Mouse (Mus musculus) skeletal muscle tissue, adult 2 months (tissue): ENCODE results near the gene En1.

Experiments
- DNase-seq: peaks from one replicate; pipeline ENCODE4 v3.0.0-alpha.2; 2012; ENCODE audit warnings: low read depth, low spot score

Gene En1

DNA sequence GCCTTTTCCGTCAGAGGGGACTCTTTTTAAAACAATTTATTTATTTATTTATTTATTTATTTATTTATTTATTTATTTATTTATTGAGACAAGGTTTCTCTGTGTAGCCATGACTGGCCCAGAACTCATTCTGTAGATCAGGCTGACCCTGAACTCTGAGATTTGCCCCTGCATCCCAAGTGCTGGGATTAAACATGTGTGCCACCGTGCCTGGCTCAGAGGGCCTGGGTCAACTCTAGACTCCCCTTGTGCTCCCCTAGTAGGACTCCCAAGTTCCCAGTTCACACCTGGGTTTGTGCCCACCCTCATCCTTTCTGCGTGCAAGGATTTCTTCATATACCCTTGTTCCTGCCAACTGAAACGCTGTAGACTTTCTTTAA, 25.4 kb downstream of the En1 start:
- no peak for DNase-seq

DNA sequence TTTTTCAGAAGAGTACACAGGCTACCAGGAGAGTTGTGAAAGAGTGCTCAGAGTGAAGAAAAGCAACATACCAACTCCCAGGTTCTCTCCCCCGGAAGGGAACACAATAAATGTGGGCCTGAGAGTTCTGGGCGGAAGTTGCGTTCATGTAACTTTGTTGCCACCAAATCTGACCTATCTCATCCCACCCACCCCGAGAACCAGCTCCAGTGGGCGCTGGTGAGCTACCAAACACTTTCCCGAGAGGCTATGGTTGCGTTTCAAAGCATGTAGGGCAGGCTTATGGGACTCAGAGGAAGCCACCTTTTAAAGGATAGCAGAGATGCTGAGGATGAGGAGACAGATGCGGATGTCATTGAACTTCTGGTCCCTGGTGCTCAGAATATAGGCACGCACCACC, 26.6 kb downstream of the En1 start:
- DNase-seq: no peak

- DNase-seq: no peak
Observed at GRCm38 (mm10) chr1:120643380-120643779, 41.2 kb downstream of the En1 start.

GRCm38 (mm10) chr1:120643848-120644711, 41.9 kb downstream of the En1 start:
- no peak for DNase-seq

GRCm38 (mm10) chr1:120644755-120645154, 42.5 kb downstream of the En1 start:
- DNase-seq: peak; percentile 63

DNA sequence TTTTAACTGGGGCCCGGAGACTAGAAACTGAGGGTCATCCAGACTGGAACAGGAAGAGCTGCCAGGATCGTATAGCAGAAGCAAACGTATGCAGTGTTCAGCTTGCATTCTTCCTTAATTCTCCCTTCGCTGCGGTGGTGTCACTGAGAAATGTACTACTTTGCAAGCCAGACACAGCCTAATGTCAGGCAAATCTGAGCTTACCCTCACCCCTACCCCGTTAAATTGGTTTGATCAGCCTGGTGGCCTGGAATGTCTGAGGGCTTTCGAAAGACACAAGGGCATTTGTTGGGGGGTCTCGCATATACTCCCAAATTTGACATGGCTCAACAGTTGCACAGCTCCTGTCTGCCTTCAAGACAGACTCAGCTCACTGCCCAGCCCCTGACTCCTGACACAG, 47.9 kb downstream of the En1 start:
- DNase-seq: no peak

DNA sequence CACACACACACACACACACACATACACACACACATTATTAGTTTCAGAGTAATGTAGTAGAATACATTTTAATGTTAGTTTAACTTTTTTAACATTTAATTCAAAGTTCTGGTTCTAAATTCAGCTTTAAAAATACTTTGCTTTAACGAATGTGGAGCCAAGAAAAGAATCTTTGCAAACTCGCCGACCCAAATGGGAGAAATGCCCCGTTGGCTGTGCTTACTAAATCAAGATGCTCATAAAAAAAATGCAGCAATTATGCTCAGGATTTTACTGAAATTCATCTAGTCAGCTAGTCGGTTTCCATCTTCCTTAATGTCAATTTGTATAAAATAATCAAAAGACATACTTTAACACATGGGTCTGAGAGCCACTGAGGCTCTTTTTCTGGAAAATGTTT, 49.8 kb downstream of the En1 start:
- DNase-seq: no peak

DNA sequence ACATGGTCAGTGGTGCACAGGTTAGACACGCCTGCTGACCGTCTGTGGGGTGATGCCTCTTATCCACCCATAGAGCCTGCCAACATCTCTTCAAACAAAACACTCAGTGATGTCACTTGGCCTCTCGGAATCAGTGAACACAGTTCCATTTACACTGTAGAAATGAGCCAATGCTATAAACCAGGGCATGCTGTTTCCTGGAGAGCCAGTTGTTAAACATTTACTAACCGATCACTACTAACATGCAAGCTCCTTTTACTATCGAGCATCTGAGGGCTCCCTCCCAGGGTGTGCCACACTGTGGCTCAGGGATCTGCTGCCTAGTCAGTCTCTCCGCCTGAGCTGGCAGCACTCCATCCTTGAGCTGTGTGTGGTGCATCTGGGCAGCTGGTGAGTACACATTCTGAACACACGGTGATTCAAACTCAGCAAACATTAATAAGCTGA, 52.8 kb downstream of the En1 start:
- DNase-seq: peak; percentile 6
